Mouse (Mus musculus): Measurements from ENCODE around the gene Ksr1. TPM values are rescaled to one million over a fixed set of nuclear protein-coding genes. Genes with fewer than 3 reads are reported as not detected.
"Not testable (repeated sequence)": the region's sequence is repeated elsewhere in the genome, so short reads cannot be mapped to it uniquely, and the experiment has no call there.

Ksr1 gene
- polyA plus RNA-seq, 1 experiment from 2014 or later = 8.6 TPM

- Histone ChIP-seq H3K4me2 (ENCODE audit: low read depth, low read length) (no peak overlapping the region), H3K4me3 (ENCODE audit: low read depth, low read length) (no peak overlapping the region), H3K27me3 (ENCODE audit: control insufficient read depth, insufficient read depth, low read length) (no peaks in the 10 kb centered on the region), H3K9ac (replicated peaks; ENCODE audit: low read depth, low read length) (no peak overlapping the region), H3K36me3 (ENCODE audit: control insufficient read depth, insufficient read depth, low read length) (no peaks in the 10 kb centered on the region), H3K4me1 (ENCODE audit: control insufficient read depth, insufficient read depth, low read length) (no peaks in the 10 kb centered on the region), H3K9me3 (ENCODE audit: control insufficient read depth, low read length) (no peaks in the 10 kb centered on the region), H3K27ac (ENCODE audit: low read depth, low read length) (no peak overlapping the region)
- WGBS = 95% methylated on average over 4 of the region's 4 CpGs
- ATAC-seq (ENCODE audit: low read depth) = no peak
Observed at GRCm38 (mm10) chr11:79001871-79002270, 144.3 kb downstream of the Ksr1 start.

- 41% methylated on average over 6 of the region's 6 CpGs for WGBS
Observed at GRCm38 (mm10) chr11:78999118-78999517, 147.1 kb downstream of the Ksr1 start.

GRCm38 (mm10) chr11:78990875-78991543 lies 155.2 kb downstream of the Ksr1 start:
- not testable (repeated sequence) for H3K9me3 ChIP-seq (ENCODE audit: control insufficient read depth, low read length); H3K27ac ChIP-seq (ENCODE audit: low read depth, low read length); H3K4me3 ChIP-seq (ENCODE audit: low read depth, low read length); H3K36me3 ChIP-seq (ENCODE audit: control insufficient read depth, insufficient read depth, low read length); H3K27me3 ChIP-seq (ENCODE audit: control insufficient read depth, insufficient read depth, low read length); ATAC-seq (ENCODE audit: low read depth); H3K9ac ChIP-seq (replicated peaks; ENCODE audit: low read depth, low read length); H3K4me2 ChIP-seq (ENCODE audit: low read depth, low read length); H3K4me1 ChIP-seq (ENCODE audit: control insufficient read depth, insufficient read depth, low read length)
- 87% methylated on average over 5 of the region's 5 CpGs for WGBS

More at GRCm38 (mm10) chr11:78999118-78999517, 147.1 kb downstream of the Ksr1 start:
- Histone ChIP-seq H3K4me2 (ENCODE audit: low read depth, low read length) (no peak overlapping the region), H3K27ac (ENCODE audit: low read depth, low read length) (no peak overlapping the region), H3K36me3 (ENCODE audit: control insufficient read depth, insufficient read depth, low read length) (no peaks in the 10 kb centered on the region), H3K9me3 (ENCODE audit: control insufficient read depth, low read length) (no peaks in the 10 kb centered on the region), H3K4me1 (ENCODE audit: control insufficient read depth, insufficient read depth, low read length) (no peaks in the 10 kb centered on the region), H3K4me3 (ENCODE audit: low read depth, low read length) (no peak overlapping the region), H3K9ac (replicated peaks; ENCODE audit: low read depth, low read length) (no peak overlapping the region), H3K27me3 (ENCODE audit: control insufficient read depth, insufficient read depth, low read length) (no peaks in the 10 kb centered on the region)
- no peak for ATAC-seq (ENCODE audit: low read depth)

GRCm38 (mm10) chr11:78990096-78990495 lies 156.1 kb downstream of the Ksr1 start:
- H3K27me3 ChIP-seq (ENCODE audit: control insufficient read depth, insufficient read depth, low read length) = no peaks in the 10 kb centered on the region
- 91% methylated on average over 9 of the region's 9 CpGs for WGBS

GRCm38 (mm10) chr11:78989206-78989605 lies 157.0 kb downstream of the Ksr1 start:
- not testable (repeated sequence) for H3K4me2 ChIP-seq (ENCODE audit: low read depth, low read length); H3K4me3 ChIP-seq (ENCODE audit: low read depth, low read length); H3K27ac ChIP-seq (ENCODE audit: low read depth, low read length); H3K36me3 ChIP-seq (ENCODE audit: control insufficient read depth, insufficient read depth, low read length); H3K27me3 ChIP-seq (ENCODE audit: control insufficient read depth, insufficient read depth, low read length); ATAC-seq (ENCODE audit: low read depth); H3K9me3 ChIP-seq (ENCODE audit: control insufficient read depth, low read length); H3K4me1 ChIP-seq (ENCODE audit: control insufficient read depth, insufficient read depth, low read length); H3K9ac ChIP-seq (replicated peaks; ENCODE audit: low read depth, low read length)
- 94% methylated on average over 11 of the region's 11 CpGs for WGBS

More at GRCm38 (mm10) chr11:78990096-78990495, 156.1 kb downstream of the Ksr1 start:
- no peak overlapping the region for H3K4me3 ChIP-seq (ENCODE audit: low read depth, low read length)
- ATAC-seq (ENCODE audit: low read depth) = no peak
- no peak overlapping the region for H3K4me2 ChIP-seq (ENCODE audit: low read depth, low read length)
- H3K36me3 ChIP-seq (ENCODE audit: control insufficient read depth, insufficient read depth, low read length) = no peaks in the 10 kb centered on the region
- H3K27ac ChIP-seq (ENCODE audit: low read depth, low read length) = no peak overlapping the region
- H3K9me3 ChIP-seq (ENCODE audit: control insufficient read depth, low read length) = no peaks in the 10 kb centered on the region
- H3K4me1 ChIP-seq (ENCODE audit: control insufficient read depth, insufficient read depth, low read length) = no peaks in the 10 kb centered on the region
- no peak overlapping the region for H3K9ac ChIP-seq (replicated peaks; ENCODE audit: low read depth, low read length)

GRCm38 (mm10) chr11:78986311-78987002 lies 159.8 kb downstream of the Ksr1 start:
- H3K36me3 ChIP-seq (ENCODE audit: control insufficient read depth, insufficient read depth, low read length) = no peaks in the 10 kb centered on the region
- H3K9me3 ChIP-seq (ENCODE audit: control insufficient read depth, low read length) = no peaks in the 10 kb centered on the region
- no peak overlapping the region for H3K4me3 ChIP-seq (ENCODE audit: low read depth, low read length)
- ATAC-seq (ENCODE audit: low read depth) = no peak
- no peak overlapping the region for H3K27ac ChIP-seq (ENCODE audit: low read depth, low read length)
- no peak overlapping the region for H3K9ac ChIP-seq (replicated peaks; ENCODE audit: low read depth, low read length)
- 93% methylated on average over 10 of the region's 10 CpGs for WGBS
- H3K4me2 ChIP-seq (ENCODE audit: low read depth, low read length) = no peak overlapping the region
- H3K27me3 ChIP-seq (ENCODE audit: control insufficient read depth, insufficient read depth, low read length) = no peaks in the 10 kb centered on the region
- no peaks in the 10 kb centered on the region for H3K4me1 ChIP-seq (ENCODE audit: control insufficient read depth, insufficient read depth, low read length)

- Histone ChIP-seq H3K4me2 (ENCODE audit: low read depth, low read length) (no peak overlapping the region), H3K9me3 (ENCODE audit: control insufficient read depth, low read length) (no peaks in the 10 kb centered on the region)
- ATAC-seq (ENCODE audit: low read depth) = no peak
Observed at GRCm38 (mm10) chr11:78985505-78985904, 160.7 kb downstream of the Ksr1 start.

GRCm38 (mm10) chr11:78984483-78985177 lies 161.6 kb downstream of the Ksr1 start, which contains the start of gene Lgals9:
Gene Lgals9, minus strand, starts transcription at chr11:78984946.
- Histone ChIP-seq H3K9me3 (ENCODE audit: control insufficient read depth, low read length) (no peaks in the 10 kb centered on the region), H3K4me3 (ENCODE audit: low read depth, low read length) (no peak within 1 kb of the TSS), H3K27me3 (ENCODE audit: control insufficient read depth, insufficient read depth, low read length) (no peaks in the 10 kb centered on the region), H3K4me1 (ENCODE audit: control insufficient read depth, insufficient read depth, low read length) (no peaks in the 10 kb centered on the region), H3K27ac (ENCODE audit: low read depth, low read length) (no peak within 1 kb of the TSS), H3K4me2 (ENCODE audit: low read depth, low read length) (no peak within 1 kb of the TSS), H3K9ac (replicated peaks; ENCODE audit: low read depth, low read length) (no peak within 1 kb of the TSS; the same call in 1 of the 2 replicates), H3K36me3 (ENCODE audit: control insufficient read depth, insufficient read depth, low read length) (no peaks in the 10 kb centered on the region)
- 68% methylated on average over 10 of the region's 10 CpGs for WGBS
- ATAC-seq (ENCODE audit: low read depth) = no peak

More at GRCm38 (mm10) chr11:78985505-78985904, 160.7 kb downstream of the Ksr1 start:
- Histone ChIP-seq H3K27ac (ENCODE audit: low read depth, low read length) (no peak overlapping the region), H3K9ac (replicated peaks; ENCODE audit: low read depth, low read length) (no peak overlapping the region), H3K4me3 (ENCODE audit: low read depth, low read length) (no peak overlapping the region), H3K36me3 (ENCODE audit: control insufficient read depth, insufficient read depth, low read length) (no peaks in the 10 kb centered on the region), H3K4me1 (ENCODE audit: control insufficient read depth, insufficient read depth, low read length) (no peaks in the 10 kb centered on the region), H3K27me3 (ENCODE audit: control insufficient read depth, insufficient read depth, low read length) (no peaks in the 10 kb centered on the region)

- no peak overlapping the region for H3K4me2 ChIP-seq (ENCODE audit: low read depth, low read length)
- no peak overlapping the region for H3K9ac ChIP-seq (replicated peaks; ENCODE audit: low read depth, low read length)
- H3K4me3 ChIP-seq (ENCODE audit: low read depth, low read length) = no peak overlapping the region
- H3K27me3 ChIP-seq (ENCODE audit: control insufficient read depth, insufficient read depth, low read length) = no peaks in the 10 kb centered on the region
- H3K4me1 ChIP-seq (ENCODE audit: control insufficient read depth, insufficient read depth, low read length) = no peaks in the 10 kb centered on the region
- ATAC-seq (ENCODE audit: low read depth) = no peak
- no peak overlapping the region for H3K27ac ChIP-seq (ENCODE audit: low read depth, low read length)
- H3K36me3 ChIP-seq (ENCODE audit: control insufficient read depth, insufficient read depth, low read length) = no peaks in the 10 kb centered on the region
- 84% methylated on average over 7 of the region's 7 CpGs for WGBS
- no peaks in the 10 kb centered on the region for H3K9me3 ChIP-seq (ENCODE audit: control insufficient read depth, low read length)
Observed at GRCm38 (mm10) chr11:78983539-78983938, 162.7 kb downstream of the Ksr1 start.

All from neural tube, embryonic 14.5 days (tissue).